Mouse (Mus musculus): ENCODE measurements around the gene Galk1. TPM values are rescaled to one million over a fixed set of nuclear protein-coding genes. Genes with fewer than 3 reads are reported as not detected.
A peak's percentile ranks its signal among the peaks of the same experiment; 100 is the strongest.
"Not testable (repeated sequence)": the region's sequence is repeated elsewhere in the genome, so short reads cannot be mapped to it uniquely, and the experiment has no call there.

The Galk1 gene
- polyA plus RNA-seq, 1 experiment, result 58.6 TPM

DNA sequence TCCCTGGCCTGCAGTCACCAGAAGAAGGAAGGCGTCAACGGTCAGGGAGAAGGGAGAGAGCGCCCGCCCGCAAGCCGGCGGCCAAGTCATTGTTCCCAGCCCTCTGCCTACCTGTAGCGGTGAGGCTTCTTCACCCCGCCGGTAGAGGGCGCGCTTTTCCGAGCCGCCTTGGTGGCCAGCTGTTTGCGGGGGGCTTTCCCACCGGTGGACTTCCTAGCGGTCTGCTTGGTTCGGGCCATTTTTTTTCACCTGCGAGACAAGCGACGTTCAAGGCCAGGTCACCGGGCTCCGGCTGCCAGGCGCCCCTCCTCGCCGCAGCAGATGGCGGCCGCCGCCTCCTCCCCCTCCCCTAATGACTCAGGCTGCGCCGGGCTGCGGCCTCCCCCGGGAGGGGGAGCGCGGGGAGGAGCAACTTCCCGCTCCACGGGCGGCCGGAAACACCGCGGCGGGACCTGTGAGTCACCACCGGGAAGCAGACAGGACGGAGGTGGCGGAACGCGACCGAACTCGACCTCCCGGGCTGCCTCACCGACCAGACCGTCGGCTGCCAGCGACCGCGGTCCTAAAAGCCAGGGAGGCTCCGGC is 11.3 kb upstream of the Galk1 start:
- H3K27ac ChIP-seq (ENCODE audit: insufficient read depth, low read length), result peak overlapping the region; percentile 98
- TF ChIP-seq POLR2A (IDR thresholded peaks at IDR 0.05; ENCODE audit: low read depth, low read length), result no peak
- TF ChIP-seq CTCF (IDR thresholded peaks at IDR 0.05; ENCODE audit: borderline replicate concordance, insufficient read depth, low read length), result peak; percentile 24; the same call in 1 of the 2 replicates
- H3K4me3 ChIP-seq (ENCODE audit: insufficient read depth, low read length), result peak overlapping the region; percentile 74
- H3K4me1 ChIP-seq (ENCODE audit: control insufficient read depth, insufficient read depth, low read length), result no peaks in the 10 kb centered on the region

GRCm38 (mm10) chr11:116023074-116023770 is 10.7 kb upstream of the Galk1 start:
- Histone ChIP-seq H3K27ac (ENCODE audit: insufficient read depth, low read length) (peak overlapping the region; percentile 98), H3K4me3 (ENCODE audit: insufficient read depth, low read length) (peak overlapping the region; percentile 74)
- not testable (repeated sequence) for H3K4me1 ChIP-seq (ENCODE audit: control insufficient read depth, insufficient read depth, low read length)

- Histone ChIP-seq H3K4me3 (ENCODE audit: insufficient read depth, low read length) (peak overlapping the region; percentile 37), H3K4me1 (ENCODE audit: control insufficient read depth, insufficient read depth, low read length) (no peaks in the 10 kb centered on the region), H3K27ac (ENCODE audit: insufficient read depth, low read length) (no peak overlapping the region)
- TF ChIP-seq POLR2A (IDR thresholded peaks at IDR 0.05; ENCODE audit: low read depth, low read length) (no peak; the same call in 1 of the 2 replicates), CTCF (IDR thresholded peaks at IDR 0.05; ENCODE audit: borderline replicate concordance, insufficient read depth, low read length) (no peak)
These were observed 9.8 kb upstream of the Galk1 start for GRCm38 (mm10) chr11:116022256-116022780.

GRCm38 (mm10) chr11:116021328-116022220 is 9.1 kb upstream of the Galk1 start:
- Histone ChIP-seq H3K4me3 (ENCODE audit: insufficient read depth, low read length) (0 out of 2 replicates have a peak overlapping the region, but pooled peaks have one; percentile 13), H3K27ac (ENCODE audit: insufficient read depth, low read length) (no peak overlapping the region), H3K4me1 (ENCODE audit: control insufficient read depth, insufficient read depth, low read length) (no peaks in the 10 kb centered on the region)
- peak; percentile 62 for TF ChIP-seq POLR2A (IDR thresholded peaks at IDR 0.05; ENCODE audit: low read depth, low read length)
- TF ChIP-seq CTCF (IDR thresholded peaks at IDR 0.05; ENCODE audit: borderline replicate concordance, insufficient read depth, low read length), result no peak

GRCm38 (mm10) chr11:116020519-116020922 is 8.0 kb upstream of the Galk1 start:
- no peaks in the 10 kb centered on the region for H3K4me1 ChIP-seq (ENCODE audit: control insufficient read depth, insufficient read depth, low read length)
- TF ChIP-seq POLR2A (IDR thresholded peaks at IDR 0.05; ENCODE audit: low read depth, low read length) (peak; percentile 19; the same call in 1 of the 2 replicates), CTCF (IDR thresholded peaks at IDR 0.05; ENCODE audit: borderline replicate concordance, insufficient read depth, low read length) (no peak)
- H3K27ac ChIP-seq (ENCODE audit: insufficient read depth, low read length), result no peak overlapping the region
- no peak overlapping the region for H3K4me3 ChIP-seq (ENCODE audit: insufficient read depth, low read length)

- TF ChIP-seq POLR2A (IDR thresholded peaks at IDR 0.05; ENCODE audit: low read depth, low read length) (peak; percentile 45), CTCF (IDR thresholded peaks at IDR 0.05; ENCODE audit: borderline replicate concordance, insufficient read depth, low read length) (no peak)
- no peak overlapping the region for H3K4me3 ChIP-seq (ENCODE audit: insufficient read depth, low read length)
- H3K27ac ChIP-seq (ENCODE audit: insufficient read depth, low read length), result no peak overlapping the region
- no peaks in the 10 kb centered on the region for H3K4me1 ChIP-seq (ENCODE audit: control insufficient read depth, insufficient read depth, low read length)
These were observed 7.5 kb upstream of the Galk1 start for GRCm38 (mm10) chr11:116019976-116020411.

GRCm38 (mm10) chr11:116019360-116019791 is 6.9 kb upstream of the Galk1 start:
- Histone ChIP-seq H3K4me3 (ENCODE audit: insufficient read depth, low read length) (no peak overlapping the region), H3K27ac (ENCODE audit: insufficient read depth, low read length) (no peak overlapping the region), H3K4me1 (ENCODE audit: control insufficient read depth, insufficient read depth, low read length) (no peaks in the 10 kb centered on the region)
- TF ChIP-seq POLR2A (IDR thresholded peaks at IDR 0.05; ENCODE audit: low read depth, low read length) (no peak), CTCF (IDR thresholded peaks at IDR 0.05; ENCODE audit: borderline replicate concordance, insufficient read depth, low read length) (no peak)

GRCm38 (mm10) chr11:116018867-116019266 is 6.3 kb upstream of the Galk1 start:
- H3K4me1 ChIP-seq (ENCODE audit: control insufficient read depth, insufficient read depth, low read length); H3K4me3 ChIP-seq (ENCODE audit: insufficient read depth, low read length); H3K27ac ChIP-seq (ENCODE audit: insufficient read depth, low read length): not testable (repeated sequence)

DNA sequence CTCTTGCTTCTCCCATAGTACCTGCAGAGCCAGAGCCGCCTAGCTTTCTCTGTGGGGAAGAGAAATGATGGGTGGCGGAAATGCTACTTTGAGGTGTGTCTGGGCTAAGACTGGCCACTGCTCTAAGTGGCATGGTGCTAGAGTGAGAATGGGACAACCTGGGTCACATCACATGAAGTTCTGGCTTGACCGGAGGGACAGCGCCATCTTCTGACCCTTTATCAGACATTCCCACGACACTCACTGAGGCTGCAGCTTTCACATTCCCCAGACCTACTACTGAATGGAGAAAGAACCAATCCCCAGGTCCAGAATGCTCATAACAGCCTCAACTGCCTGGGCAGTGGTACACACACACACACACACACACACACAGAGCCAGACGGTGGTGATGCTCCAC is 5.6 kb upstream of the Galk1 start:
- Histone ChIP-seq H3K4me1 (ENCODE audit: control insufficient read depth, insufficient read depth, low read length) (no peaks in the 10 kb centered on the region), H3K4me3 (ENCODE audit: insufficient read depth, low read length) (no peak overlapping the region), H3K27ac (ENCODE audit: insufficient read depth, low read length) (no peak overlapping the region)
- peak; percentile 56; the same call in 1 of the 2 replicates for TF ChIP-seq CTCF (IDR thresholded peaks at IDR 0.05; ENCODE audit: borderline replicate concordance, insufficient read depth, low read length)
- no peak for TF ChIP-seq POLR2A (IDR thresholded peaks at IDR 0.05; ENCODE audit: low read depth, low read length)
